Mouse (Mus musculus): Measurements from ENCODE around the gene Peak1. TPM values are rescaled to one million over a fixed set of nuclear protein-coding genes. Genes with fewer than 3 reads are reported as not detected.

Peak1 gene
- polyA plus RNA-seq, 1 experiment, result 12.2 TPM

DNA sequence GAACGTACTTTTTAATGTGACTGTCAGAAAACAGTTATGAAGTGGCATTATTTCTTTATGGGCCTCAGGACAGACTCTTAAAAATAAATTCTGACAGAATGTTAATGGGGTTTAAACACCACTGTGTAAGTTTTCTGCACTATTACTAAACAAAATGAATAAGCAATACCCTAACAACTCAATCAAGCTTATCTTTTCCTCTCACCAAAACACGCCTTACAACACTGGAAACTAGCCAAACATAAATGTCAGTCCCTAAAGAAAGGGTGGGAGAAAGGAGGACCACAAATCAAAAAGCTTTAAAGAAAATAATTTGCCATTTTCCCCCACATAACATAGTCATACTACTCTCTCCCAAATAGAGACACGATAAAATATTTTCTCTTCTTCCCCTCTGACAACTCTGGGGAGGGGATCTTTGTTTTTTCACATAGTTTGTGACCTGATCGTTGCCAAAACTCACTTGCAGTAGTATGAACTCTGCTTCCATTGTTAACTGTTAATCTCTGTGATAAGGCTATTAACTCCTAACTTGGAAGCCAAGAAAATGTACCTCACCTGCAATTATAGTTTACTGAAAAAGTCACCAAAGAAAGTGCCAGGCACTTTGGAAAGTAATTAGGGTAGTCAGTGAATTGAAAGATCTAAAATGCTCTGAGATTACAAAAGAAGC is 1.8 kb downstream of the Peak1 start:
- DNase-seq (ENCODE audit: low read depth), result no peak

- DNase-seq (ENCODE audit: low read depth), result no peak
Observed at GRCm38 (mm10) chr9:56415393-56415792, 2.5 kb downstream of the Peak1 start.

DNA sequence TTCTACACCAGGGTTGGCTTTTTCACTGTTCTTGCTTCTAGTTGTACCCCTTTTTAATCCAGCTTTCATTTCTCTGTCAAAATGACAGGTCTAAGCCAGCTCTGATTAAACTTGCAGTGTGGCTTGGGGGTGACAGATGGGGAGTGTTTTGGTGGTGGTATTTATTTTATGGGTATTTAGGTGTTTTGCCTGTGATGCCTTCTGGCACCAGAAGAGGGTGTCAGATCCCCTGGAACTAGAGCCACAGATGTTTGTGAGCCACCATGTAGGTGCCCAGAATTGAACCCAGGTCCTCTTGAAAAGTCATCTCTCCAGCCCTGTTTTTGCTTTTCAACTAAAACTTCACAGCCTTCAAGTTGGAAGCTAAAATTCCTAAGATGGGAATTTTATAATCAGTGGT is 3.5 kb downstream of the Peak1 start:
- no peak for DNase-seq (ENCODE audit: low read depth)

DNA sequence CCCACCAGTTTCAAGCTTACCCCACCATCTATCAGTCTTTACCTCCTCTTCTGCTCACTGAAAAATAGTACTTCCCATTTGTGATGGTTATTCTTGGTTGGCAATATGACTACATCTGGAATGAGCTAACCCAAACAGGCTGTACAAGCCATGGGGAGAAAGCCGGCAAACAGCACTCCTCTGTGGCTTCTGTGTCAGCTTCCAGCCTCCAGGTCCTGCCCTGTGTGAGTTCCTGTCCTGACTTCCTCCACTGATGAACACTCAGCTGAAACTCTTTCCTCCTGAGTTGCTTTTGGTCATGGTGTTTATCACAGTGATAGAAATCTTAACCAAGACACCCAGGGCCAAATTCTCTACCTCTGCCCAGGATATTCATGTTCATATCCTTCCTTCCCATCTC is 5.2 kb downstream of the Peak1 start:
- DNase-seq (ENCODE audit: low read depth), result no peak

GRCm38 (mm10) chr9:56409928-56410327 is 7.9 kb downstream of the Peak1 start:
- DNase-seq (ENCODE audit: low read depth), result no peak

- DNase-seq (ENCODE audit: low read depth), result no peak
Observed at GRCm38 (mm10) chr9:56404619-56405018, 13.2 kb downstream of the Peak1 start.

DNA sequence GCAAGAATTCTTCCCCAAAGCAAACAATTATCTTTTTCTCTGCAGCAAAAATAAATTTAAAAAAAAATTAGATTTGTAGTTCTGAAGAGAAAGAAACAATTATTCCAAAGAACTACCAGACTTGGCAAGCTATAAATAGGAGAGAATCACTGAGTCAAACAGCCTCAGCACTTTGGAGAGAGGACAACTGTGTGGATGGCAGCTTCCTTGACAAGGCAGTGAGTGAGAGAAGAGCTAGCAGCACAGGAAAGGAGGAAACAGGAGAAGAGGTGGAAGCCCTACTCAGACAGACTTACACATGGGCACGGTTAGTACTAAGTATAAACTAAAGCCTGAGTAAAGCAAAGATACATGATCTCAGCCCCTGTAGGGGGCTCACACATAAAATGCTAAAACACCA is 21.6 kb downstream of the Peak1 start:
- no peak for DNase-seq (ENCODE audit: low read depth)

DNA sequence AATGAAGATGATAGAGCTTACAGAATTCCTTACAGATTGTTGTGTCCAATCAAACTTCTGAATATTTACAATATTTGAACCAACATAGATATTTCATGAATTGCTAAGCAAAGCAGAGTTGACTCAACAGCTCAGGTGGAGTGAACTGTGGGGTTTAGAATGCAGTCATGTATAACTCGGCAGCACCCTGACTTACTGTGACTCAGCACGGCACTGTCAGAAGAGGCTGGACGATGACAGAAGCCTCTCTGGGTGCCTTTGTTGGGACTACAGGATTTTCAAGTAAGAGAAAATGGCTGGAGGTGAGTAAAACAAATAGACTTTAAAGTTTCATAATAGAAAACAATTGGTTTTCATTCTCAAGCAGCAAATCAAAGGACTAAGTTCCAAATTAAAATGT is 25.0 kb downstream of the Peak1 start:
- DNase-seq (ENCODE audit: low read depth), result no peak

GRCm38 (mm10) chr9:56382786-56383185 is 35.1 kb downstream of the Peak1 start:
- no peak for DNase-seq (ENCODE audit: low read depth)

DNA sequence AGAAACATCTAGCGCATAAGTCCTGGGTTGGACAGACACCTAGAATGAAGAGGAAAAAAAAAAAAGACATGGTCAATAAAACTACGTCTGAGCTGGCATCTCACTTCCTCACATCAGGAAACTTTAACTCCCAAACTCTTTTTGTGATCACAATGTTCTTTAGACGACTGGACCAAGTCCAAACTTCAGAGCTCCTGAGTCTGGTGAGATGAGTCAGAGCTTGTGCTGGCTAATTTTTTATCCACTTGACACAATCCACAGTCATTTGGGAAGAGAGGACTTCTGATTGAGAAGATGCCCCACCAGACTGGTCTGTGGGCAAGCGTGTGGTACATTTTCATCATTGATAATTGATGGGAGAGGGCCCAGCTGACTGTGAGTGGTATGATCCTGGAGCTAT is 43.5 kb downstream of the Peak1 start:
- DNase-seq (ENCODE audit: low read depth), result no peak

GRCm38 (mm10) chr9:56370710-56371109 is 47.2 kb downstream of the Peak1 start:
- DNase-seq (ENCODE audit: low read depth), result no peak

GRCm38 (mm10) chr9:56368814-56369213 is 49.1 kb downstream of the Peak1 start:
- DNase-seq (ENCODE audit: low read depth), result no peak

DNA sequence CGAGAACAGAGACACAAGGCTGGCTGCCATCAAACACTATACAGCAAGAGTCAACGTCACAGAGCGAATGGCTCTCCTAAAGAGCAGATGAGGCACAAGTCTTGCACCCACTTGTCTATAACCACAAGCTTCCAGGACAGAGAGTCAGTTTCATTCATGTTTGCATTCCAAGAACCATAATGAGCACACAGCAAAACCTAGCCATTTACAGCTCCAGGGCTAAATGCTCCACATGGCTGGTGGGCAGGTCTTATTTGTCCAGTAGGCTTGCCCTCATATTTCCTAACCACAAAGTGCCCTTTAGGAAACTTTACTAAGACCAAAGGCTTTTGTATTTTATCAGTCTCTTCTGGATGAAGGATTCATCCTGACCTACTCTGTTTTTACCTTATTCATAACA is 54.6 kb downstream of the Peak1 start:
- no peak for DNase-seq (ENCODE audit: low read depth)

- no peak for DNase-seq (ENCODE audit: low read depth)
Observed at GRCm38 (mm10) chr9:56359261-56359660, 58.6 kb downstream of the Peak1 start.

GRCm38 (mm10) chr9:56355186-56355585 is 62.7 kb downstream of the Peak1 start:
- DNase-seq (ENCODE audit: low read depth), result no peak

- DNase-seq (ENCODE audit: low read depth), result no peak
Observed at GRCm38 (mm10) chr9:56346321-56346720, 71.5 kb downstream of the Peak1 start.

GRCm38 (mm10) chr9:56339426-56340195 is 78.3 kb downstream of the Peak1 start:
- no peak for DNase-seq (ENCODE audit: low read depth)

DNA sequence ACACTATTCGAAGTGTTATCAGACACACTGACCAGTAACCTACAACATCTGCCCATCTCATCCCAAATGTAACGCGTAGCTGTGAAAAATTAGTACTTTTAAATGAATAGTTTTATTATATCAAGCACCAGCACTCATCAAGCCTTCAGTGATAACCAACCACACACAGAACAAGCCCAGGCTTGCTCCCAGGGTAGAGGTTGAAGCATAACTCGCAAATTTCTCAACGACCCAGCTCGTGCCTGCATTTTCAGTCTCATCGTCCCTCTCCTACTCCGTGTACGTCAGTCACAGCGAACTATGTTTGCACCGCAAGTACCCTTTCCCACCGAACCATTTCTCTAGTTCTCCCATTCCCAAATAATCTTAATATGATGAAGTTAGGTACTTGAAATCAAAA is 83.5 kb downstream of the Peak1 start:
- no peak for DNase-seq (ENCODE audit: low read depth)

GRCm38 (mm10) chr9:56332774-56333173 is 85.1 kb downstream of the Peak1 start:
- no peak for DNase-seq (ENCODE audit: low read depth)

DNA sequence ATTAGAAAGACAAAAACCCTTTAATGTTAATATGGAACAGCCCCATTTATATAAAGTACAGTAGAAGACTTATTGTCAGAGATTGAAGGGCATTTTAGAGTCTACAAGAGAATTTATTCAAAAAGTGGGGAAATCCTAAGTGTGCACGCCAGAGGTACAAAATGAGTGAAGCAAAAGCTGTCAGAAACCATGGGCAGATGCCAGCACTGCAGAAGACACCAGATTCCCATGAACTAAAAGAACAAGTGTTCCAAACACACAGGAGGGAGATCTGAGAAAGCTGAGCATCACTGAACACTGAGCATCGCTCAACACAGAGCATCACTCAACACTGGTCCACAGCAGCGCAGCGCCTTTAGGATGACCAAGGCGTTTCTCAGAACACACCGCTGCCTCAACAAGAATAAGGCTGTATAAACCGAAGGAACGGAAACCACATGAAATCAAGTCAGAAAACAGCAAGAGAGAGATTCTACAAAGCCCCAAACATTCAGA is 91.3 kb downstream of the Peak1 start:
- no peak for DNase-seq (ENCODE audit: low read depth)

DNA sequence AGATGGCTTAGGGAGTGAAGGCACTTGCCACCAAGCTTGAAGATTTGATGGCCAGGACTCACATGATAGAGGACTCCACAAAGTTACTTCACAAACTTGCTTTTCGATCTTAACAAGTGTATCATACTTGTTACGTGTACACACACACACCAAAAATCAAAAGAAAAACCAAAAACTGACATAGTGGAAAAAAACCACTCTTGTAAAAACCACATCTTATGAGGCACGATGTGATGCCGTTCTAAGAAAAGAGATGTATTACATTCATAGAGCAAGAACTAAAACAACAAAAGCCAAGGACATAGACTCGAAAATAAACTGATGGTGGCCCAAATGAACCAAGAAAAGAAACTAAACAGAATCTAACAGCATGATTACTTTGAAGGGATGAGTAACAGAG is 92.1 kb downstream of the Peak1 start:
- no peak for DNase-seq (ENCODE audit: low read depth)

GRCm38 (mm10) chr9:56324576-56325355 is 93.1 kb downstream of the Peak1 start:
- no peak for DNase-seq (ENCODE audit: low read depth)

DNA sequence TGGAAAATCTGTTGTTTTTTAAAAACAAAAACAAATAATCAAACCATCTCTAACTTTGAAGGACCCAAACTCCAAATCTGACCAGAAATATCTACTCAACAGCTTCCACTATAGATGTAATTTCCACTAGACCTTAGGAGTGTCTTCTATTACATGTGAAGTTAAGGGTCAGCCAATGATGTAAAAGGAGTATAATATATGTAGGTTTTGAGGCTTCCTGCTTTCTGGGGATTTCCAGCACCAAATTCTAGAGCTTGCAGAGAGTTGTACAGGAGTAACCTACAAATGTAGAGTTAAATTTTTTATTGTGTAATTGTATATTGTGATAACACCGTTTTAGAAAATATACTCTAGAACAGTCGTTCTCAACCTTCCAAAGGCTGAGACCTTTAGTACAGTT is 96.6 kb downstream of the Peak1 start:
- no peak for DNase-seq (ENCODE audit: low read depth)

Measured in gonadal fat pad, adult 2 months (tissue).